Mouse (Mus musculus) ES-Bruce4 (cell line): ENCODE measurements around the gene Hs3st2. TPM values are rescaled to one million over a fixed set of nuclear protein-coding genes. Genes with fewer than 3 reads are reported as not detected.

Experiments used
- H3K27ac ChIP-seq: 2 replicates; pipeline ENCODE4 v1.5.1; 2012; ENCODE audit warnings: low read length, inconsistent platforms; ENCODE audit not compliant: insufficient read depth
- H3K27me3 ChIP-seq: 2 replicates; pipeline ENCODE4 v1.6.1; 2012; ENCODE audit warnings: mild to moderate bottlenecking, low read length, inconsistent platforms; ENCODE audit not compliant: control insufficient read depth, poor library complexity, insufficient read depth, severe bottlenecking
- H3K36me3 ChIP-seq: 2 replicates; pipeline ENCODE4 v1.6.1; 2012; ENCODE audit warnings: inconsistent platforms, mild to moderate bottlenecking, low read length, moderate library complexity; ENCODE audit not compliant: control insufficient read depth, poor library complexity, insufficient read depth, severe bottlenecking
- H3K4me1 ChIP-seq: one replicate; pipeline ENCODE4 v1.8.1; 2011; ENCODE audit warnings: low read length; ENCODE audit not compliant: control insufficient read depth, insufficient read depth
- H3K4me3 ChIP-seq: 2 replicates; pipeline ENCODE4 v1.5.1; 2011; ENCODE audit warnings: low read depth, mild to moderate bottlenecking, low read length
- H3K9ac ChIP-seq: 2 replicates; pipeline ENCODE4 v1.6.1; 2012; ENCODE audit warnings: low read depth, mild to moderate bottlenecking, inconsistent platforms; ENCODE audit not compliant: poor library complexity, severe bottlenecking
- H3K9me3 ChIP-seq: replicated peaks from 2 replicates; pipeline ENCODE4 v1.6.1; 2012; ENCODE audit warnings: mild to moderate bottlenecking, low read length, inconsistent platforms; ENCODE audit not compliant: control insufficient read depth, poor library complexity, insufficient read depth, severe bottlenecking
- CTCF ChIP-seq: IDR thresholded peaks from one replicate; pipeline ENCODE4 v1.8.1; 2011; ENCODE audit warnings: low read depth, low read length
- EP300 ChIP-seq: IDR thresholded peaks from 2 replicates; pipeline ENCODE4 v1.6.1; 2011; ENCODE audit warnings: low read depth, low read length; ENCODE audit not compliant: insufficient read depth
- POLR2A ChIP-seq: IDR thresholded peaks from one replicate; pipeline ENCODE4 v1.8.1; 2011; ENCODE audit warnings: low read length; ENCODE audit not compliant: insufficient read depth
- polyA plus RNA-seq: library from polyadenylated mRNA; stranded (reverse); fragments of >200 nt; gene quantifications from 2 replicates; pipeline ENCODE4 v1.2.4, GENCODE M21; 2011; ENCODE audit warnings: low read depth; ENCODE audit not compliant: missing spikeins, insufficient read depth, insufficient read length

The Hs3st2 gene
- polyA plus RNA-seq, 1 experiment, result not detected

GRCm38 (mm10) chr7:121446281-121446680 lies 54.6 kb downstream of the Hs3st2 start:
- Histone ChIP-seq H3K9ac (no peak overlapping the region), H3K4me1 (no peaks in the 10 kb centered on the region), H3K36me3 (no peaks in the 10 kb centered on the region), H3K4me3 (no peak overlapping the region), H3K9me3 (no peaks in the 10 kb centered on the region), H3K27ac (no peak overlapping the region), H3K27me3 (no peaks in the 10 kb centered on the region)
- TF ChIP-seq POLR2A (no peak), CTCF (no peak)

DNA sequence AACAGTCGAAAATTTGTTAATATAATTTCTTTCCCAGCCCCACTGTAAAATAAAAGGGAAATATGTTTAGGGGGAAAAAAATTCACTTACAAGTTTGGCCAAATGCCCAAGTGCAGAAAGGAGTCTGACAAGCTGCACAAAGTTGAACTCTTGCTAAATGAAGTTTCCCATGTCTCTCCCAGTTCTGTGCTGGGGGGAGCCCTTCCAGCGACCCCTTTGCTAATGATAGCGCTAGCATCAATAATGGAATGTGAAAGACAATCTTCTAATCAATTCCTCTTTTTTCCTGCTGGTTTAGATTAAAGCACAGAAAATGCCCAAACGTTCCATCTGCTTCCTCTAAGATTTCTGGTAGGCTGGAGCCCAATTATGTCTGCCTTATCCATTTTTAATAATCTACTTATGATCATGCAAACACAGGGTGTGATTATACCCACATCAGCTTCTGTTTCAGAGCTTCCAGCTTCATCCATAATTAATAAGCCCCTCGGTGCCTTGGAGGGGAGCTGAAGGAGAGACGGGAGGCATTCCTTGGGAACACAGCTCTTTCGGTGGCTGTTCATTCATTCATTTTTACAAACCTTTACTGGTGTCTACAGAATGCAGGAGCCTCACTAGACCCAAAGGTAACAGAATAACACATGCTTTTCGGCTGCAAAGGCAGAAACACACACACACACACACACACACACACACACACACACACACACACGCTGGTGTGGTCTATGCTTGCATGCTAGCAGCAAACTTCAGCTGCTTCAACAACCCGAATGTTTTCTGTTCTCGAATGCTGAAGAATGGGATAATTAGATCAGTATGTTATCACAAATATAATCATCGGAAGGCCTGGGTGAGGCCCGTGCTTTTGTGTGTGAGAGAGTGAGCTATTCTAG lies 59.5 kb downstream of the Hs3st2 start:
- H3K9me3 ChIP-seq, result no peaks in the 10 kb centered on the region; the same call in 1 of the 2 replicates
- no peak overlapping the region for H3K4me3 ChIP-seq
- H3K27me3 ChIP-seq, result no peaks in the 10 kb centered on the region; the same call in 1 of the 2 replicates
- H3K27ac ChIP-seq, result no peak overlapping the region
- H3K4me1 ChIP-seq, result no peaks in the 10 kb centered on the region
- no peak overlapping the region for H3K9ac ChIP-seq
- TF ChIP-seq EP300 (no peak), CTCF (no peak), POLR2A (no peak)
- no peaks in the 10 kb centered on the region for H3K36me3 ChIP-seq

- TF ChIP-seq EP300 (no peak), POLR2A (no peak), CTCF (no peak)
- H3K4me1 ChIP-seq, result no peaks in the 10 kb centered on the region
- no peaks in the 10 kb centered on the region for H3K36me3 ChIP-seq
- H3K9me3 ChIP-seq, result no peaks in the 10 kb centered on the region; the same call in 1 of the 2 replicates
- no peaks in the 10 kb centered on the region; the same call in none of the 2 replicates for H3K27me3 ChIP-seq
- H3K27ac ChIP-seq, result no peak overlapping the region
- H3K9ac ChIP-seq, result no peak overlapping the region
- no peak overlapping the region for H3K4me3 ChIP-seq
These were observed 65.1 kb downstream of the Hs3st2 start for GRCm38 (mm10) chr7:121456716-121457115.

GRCm38 (mm10) chr7:121458075-121458474 lies 66.4 kb downstream of the Hs3st2 start:
- H3K27me3 ChIP-seq, result no peaks in the 10 kb centered on the region; the same call in none of the 2 replicates
- H3K36me3 ChIP-seq, result no peaks in the 10 kb centered on the region
- H3K4me3 ChIP-seq, result no peak overlapping the region
- H3K4me1 ChIP-seq, result no peaks in the 10 kb centered on the region
- no peak overlapping the region for H3K27ac ChIP-seq
- H3K9me3 ChIP-seq, result no peaks in the 10 kb centered on the region; the same call in 1 of the 2 replicates
- H3K9ac ChIP-seq, result no peak overlapping the region
- TF ChIP-seq EP300 (no peak), CTCF (no peak), POLR2A (no peak)

DNA sequence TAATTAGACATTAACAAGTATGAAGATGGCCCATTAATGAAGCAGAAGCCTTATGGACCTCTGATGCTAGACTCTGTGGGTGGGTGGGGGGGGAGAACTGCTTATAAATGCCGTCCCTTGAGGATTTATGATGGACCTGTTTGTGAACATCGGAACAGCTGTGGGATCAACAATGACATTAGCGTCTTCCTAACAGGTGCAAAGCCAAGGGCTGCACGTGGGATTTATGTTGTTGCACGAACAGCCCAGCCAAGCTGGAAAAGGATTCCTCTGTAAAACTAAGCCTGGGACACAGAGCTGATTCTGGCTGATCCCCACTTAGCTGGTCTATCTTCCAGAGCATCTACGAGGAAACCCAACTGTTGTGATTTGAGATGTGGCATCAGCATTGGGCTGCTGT lies 69.0 kb downstream of the Hs3st2 start:
- Histone ChIP-seq H3K9ac (no peak overlapping the region), H3K27me3 (no peaks in the 10 kb centered on the region; the same call in 1 of the 2 replicates), H3K27ac (no peak overlapping the region), H3K36me3 (no peaks in the 10 kb centered on the region), H3K4me3 (no peak overlapping the region), H3K9me3 (no peaks in the 10 kb centered on the region), H3K4me1 (no peaks in the 10 kb centered on the region)
- TF ChIP-seq CTCF (no peak), POLR2A (no peak), EP300 (no peak)

DNA sequence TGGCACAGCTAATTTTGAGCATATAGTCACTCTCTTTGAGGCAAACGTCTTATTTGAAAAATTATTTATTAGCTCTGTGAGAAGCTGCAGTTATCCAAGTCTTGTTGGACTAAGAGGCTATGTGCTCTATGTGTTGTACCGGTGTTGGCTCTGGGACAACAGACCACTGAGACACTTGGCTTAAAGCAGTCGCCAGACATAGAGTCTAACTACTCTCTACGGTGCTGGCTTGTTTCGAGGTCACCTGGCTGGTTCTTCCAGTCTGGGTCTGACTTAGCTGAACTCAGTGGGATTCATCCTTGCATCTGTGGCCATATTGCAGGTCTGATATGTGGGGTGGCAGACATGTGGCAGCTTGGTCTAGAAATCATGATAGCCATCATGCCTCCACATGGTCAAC lies 72.8 kb downstream of the Hs3st2 start:
- H3K9me3 ChIP-seq, result no peaks in the 10 kb centered on the region
- no peak overlapping the region for H3K27ac ChIP-seq
- no peak overlapping the region for H3K9ac ChIP-seq
- H3K27me3 ChIP-seq, result no peaks in the 10 kb centered on the region
- H3K36me3 ChIP-seq, result no peaks in the 10 kb centered on the region
- no peak overlapping the region for H3K4me3 ChIP-seq
- no peaks in the 10 kb centered on the region for H3K4me1 ChIP-seq
- TF ChIP-seq POLR2A (no peak), CTCF (no peak)
